Mouse (Mus musculus) erythroblast, adult 5-6 weeks (primary cell): ENCODE results near the gene Arrb2. TPM values are rescaled to one million over a fixed set of nuclear protein-coding genes. Genes with fewer than 3 reads are reported as not detected.
A peak's percentile ranks its signal among the peaks of the same experiment; 100 is the strongest.
"Not testable (repeated sequence)": the region's sequence is repeated elsewhere in the genome, so short reads cannot be mapped to it uniquely, and the experiment has no call there.

Source experiments
- ATAC-seq: replicated peaks from 2 replicates; pipeline ENCODE4 v1.8.0; 2016; ENCODE audit warnings: moderate number of reproducible peaks, mild to moderate bottlenecking, moderate TSS enrichment, inconsistent platforms; ENCODE audit not compliant: poor library complexity, low FRiP score, severe bottlenecking
- total RNA-seq, 2 experiments: library from RNA; stranded (forward) in 1 of 2; stranded (reverse) in 1 of 2; fragments of 150-400 nt in 1 of 2; fragments of 200-764, 138-1000 nt in 1 of 2; gene quantifications; 2 replicates each; pipeline versions ENCODE4 v1.2.3 to v1.2.4; 2015 to 2017; ENCODE audit warnings: low replicate concordance in 2 of 2

Gene Arrb2
- total RNA-seq, 2 experiments from 2014 or later = 37.1 to 64.9 TPM

GRCm38 (mm10) chr11:70441882-70442281, 9.4 kb downstream of the Arrb2 start:
- no peak for ATAC-seq

- ATAC-seq = no peak
Observed at GRCm38 (mm10) chr11:70443964-70444363, 11.5 kb downstream of the Arrb2 start.

- ATAC-seq = no peak
Observed at GRCm38 (mm10) chr11:70444667-70445066, 12.2 kb downstream of the Arrb2 start.

- no peak for ATAC-seq
Observed at GRCm38 (mm10) chr11:70446756-70447155, 14.3 kb downstream of the Arrb2 start.

GRCm38 (mm10) chr11:70447373-70447772, 14.9 kb downstream of the Arrb2 start:
- ATAC-seq = no peak

- no peak for ATAC-seq
Observed at GRCm38 (mm10) chr11:70450926-70451325, 18.5 kb downstream of the Arrb2 start.

- peak; percentile 94 for ATAC-seq
Observed at GRCm38 (mm10) chr11:70451797-70452498, 19.5 kb downstream of the Arrb2 start, which contains the start of gene Med11. Gene Med11 (plus strand): TSS chr11:70451919.

- ATAC-seq = no peak
Observed at GRCm38 (mm10) chr11:70453261-70454044, 21.0 kb downstream of the Arrb2 start.

GRCm38 (mm10) chr11:70458688-70459600, 26.5 kb downstream of the Arrb2 start, which contains the start of gene Zmynd15:
Gene Zmynd15 (plus strand): TSS chr11:70459433.
- ATAC-seq = no peak

- ATAC-seq = no peak
Observed at GRCm38 (mm10) chr11:70459601-70460101, 27.2 kb downstream of the Arrb2 start, which contains the start of gene Cxcl16. Gene Cxcl16 (minus strand): TSS chr11:70459984.

- ATAC-seq = no peak
Observed at GRCm38 (mm10) chr11:70463970-70464369, 31.5 kb downstream of the Arrb2 start.

GRCm38 (mm10) chr11:70465211-70465610, 32.8 kb downstream of the Arrb2 start:
- no peak for ATAC-seq

- no peak for ATAC-seq
Observed at GRCm38 (mm10) chr11:70465824-70466223, 33.4 kb downstream of the Arrb2 start.

- no peak for ATAC-seq
Observed at GRCm38 (mm10) chr11:70467902-70468619, 35.6 kb downstream of the Arrb2 start.

GRCm38 (mm10) chr11:70469764-70470163, 37.3 kb downstream of the Arrb2 start:
- ATAC-seq = no peak

GRCm38 (mm10) chr11:70472716-70473115, 40.3 kb downstream of the Arrb2 start:
- no peak for ATAC-seq

- ATAC-seq = not testable (repeated sequence)
Observed at GRCm38 (mm10) chr11:70473291-70473690, 40.9 kb downstream of the Arrb2 start.

GRCm38 (mm10) chr11:70474872-70475534, 42.6 kb downstream of the Arrb2 start:
- ATAC-seq = no peak

GRCm38 (mm10) chr11:70485498-70485897, 53.1 kb downstream of the Arrb2 start:
- ATAC-seq = no peak
